Mouse (Mus musculus) cerebellum, adult 8-10 months (tissue): ENCODE data around the gene Cyp2w1.
"Not testable (repeated sequence)": the region's sequence is repeated elsewhere in the genome, so short reads cannot be mapped to it uniquely, and the experiment has no call there.

ENCODE experiments used
- DNase-seq: peaks from one replicate; pipeline ENCODE4 v3.0.0; 2022

The Cyp2w1 gene

DNA sequence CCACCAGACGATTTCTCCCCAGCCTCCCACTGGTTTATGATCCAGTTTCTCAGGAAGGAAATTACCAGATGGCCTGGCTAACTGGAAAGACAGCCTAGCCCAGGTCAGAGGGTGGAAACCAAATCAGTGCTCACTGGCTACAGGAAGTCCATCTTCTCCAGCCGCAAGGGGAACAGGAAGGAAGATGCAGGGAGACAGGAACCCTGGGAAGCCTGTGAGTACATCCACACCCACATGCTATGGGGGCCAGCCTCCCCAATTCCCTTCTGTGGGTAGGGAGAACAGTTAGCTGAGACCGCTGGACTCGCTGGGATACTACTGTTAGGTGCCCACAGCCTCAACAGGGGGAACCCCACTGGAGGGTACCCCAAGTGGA is 35.8 kb downstream of the Cyp2w1 start:
- no peak for DNase-seq

DNA sequence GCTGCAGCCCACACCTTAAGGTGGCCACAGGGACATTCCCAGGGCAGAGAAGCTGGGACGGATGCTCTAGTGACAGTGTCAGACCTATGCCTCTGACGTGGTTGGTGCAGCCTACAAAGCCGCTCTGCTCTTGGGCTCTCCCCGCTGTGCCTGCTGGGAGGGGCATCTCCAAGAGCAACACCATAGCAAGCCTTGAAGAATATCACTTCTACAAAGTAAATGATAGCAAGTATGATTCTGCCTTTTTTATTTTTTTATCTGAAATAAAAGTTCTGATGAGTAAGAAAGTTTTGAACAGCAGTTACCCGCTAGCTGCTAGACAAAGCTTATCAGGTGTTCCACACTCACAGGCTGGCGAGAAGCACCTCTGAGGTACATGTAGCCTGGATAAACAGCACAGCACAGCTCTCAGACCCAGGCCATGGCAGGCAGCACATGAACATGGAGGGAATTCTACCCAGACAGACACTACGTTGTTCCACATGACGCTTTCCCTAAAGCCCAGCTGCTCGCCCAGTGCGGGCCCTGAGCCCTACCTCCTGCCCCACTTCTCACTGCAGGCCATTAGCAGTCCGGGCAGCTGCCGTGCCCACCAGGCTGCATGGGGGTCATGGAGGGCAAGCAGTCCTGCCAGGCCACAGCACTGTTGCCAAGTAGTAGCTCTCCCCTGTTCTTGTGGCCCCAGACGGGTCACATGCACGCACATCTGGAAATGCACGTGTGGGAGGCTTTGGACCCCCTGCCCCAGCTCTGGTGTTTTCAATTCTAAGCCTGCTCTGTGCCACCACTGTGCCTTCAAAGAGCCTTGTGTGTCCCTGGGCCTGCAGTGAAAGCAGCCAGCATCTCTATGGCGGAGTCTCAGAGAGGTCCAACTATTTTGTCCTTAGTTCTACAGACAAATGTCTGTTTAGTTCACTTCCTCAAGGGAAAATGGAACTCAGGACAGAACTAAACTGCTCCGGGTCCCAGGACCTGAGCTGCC is 36.6 kb downstream of the Cyp2w1 start:
- no peak for DNase-seq

DNA sequence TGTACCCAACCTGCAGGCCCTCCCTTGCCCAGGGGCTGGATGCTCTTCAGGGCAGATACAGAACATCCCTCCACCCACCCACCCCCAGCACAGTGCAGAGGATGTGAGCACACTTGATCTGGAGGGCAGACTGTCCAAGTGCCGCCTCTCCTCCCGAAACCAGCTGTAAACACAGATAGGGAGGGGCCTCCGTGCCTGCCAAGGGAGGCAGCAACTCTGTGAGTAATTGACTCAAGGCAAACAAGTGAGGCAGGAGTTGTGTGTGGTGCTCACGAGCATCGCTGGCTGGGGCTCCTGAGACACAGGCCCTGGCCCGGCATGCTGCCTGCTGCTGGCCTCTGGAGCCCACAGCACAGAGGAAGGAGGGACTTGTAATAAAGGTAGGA is 37.3 kb downstream of the Cyp2w1 start:
- no peak for DNase-seq

DNA sequence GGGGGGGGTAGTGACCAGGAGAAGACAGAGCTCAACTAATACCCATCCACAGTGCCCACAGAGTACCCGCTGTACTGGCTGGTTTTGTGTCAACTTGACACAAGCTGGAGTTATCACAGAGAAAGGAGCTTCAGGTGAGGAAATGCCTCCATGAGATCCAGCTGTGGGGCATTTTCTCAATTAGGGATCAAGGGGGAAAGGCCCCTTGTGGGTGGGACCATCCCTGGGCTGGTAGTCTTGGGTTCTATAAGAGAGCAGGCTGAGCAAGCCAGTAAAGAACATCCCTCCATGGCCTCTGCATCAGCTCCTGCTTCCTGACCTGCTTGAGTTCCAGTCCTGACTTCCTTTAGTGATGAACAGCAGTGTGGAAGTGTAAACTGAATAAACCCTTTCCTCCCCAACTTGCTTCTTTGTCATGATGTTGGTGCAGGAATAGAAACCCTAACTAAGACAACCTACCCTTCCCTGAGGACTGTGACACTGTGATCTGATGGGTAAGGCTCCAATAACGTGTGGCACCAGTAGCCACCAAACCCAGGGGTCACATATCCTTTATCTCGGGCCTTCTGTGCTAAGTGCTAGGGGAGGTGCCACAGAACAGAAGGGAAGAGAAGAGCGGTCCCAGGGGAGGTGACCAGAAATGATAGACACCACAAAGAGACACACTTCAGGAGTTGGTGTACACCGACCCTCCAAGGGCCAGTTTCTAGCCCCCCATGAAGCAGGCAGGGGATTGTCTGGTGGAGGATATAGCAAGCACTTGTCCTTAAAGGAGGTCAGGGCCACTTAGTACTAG is 38.1 kb downstream of the Cyp2w1 start:
- DNase-seq = not testable (repeated sequence)

DNA sequence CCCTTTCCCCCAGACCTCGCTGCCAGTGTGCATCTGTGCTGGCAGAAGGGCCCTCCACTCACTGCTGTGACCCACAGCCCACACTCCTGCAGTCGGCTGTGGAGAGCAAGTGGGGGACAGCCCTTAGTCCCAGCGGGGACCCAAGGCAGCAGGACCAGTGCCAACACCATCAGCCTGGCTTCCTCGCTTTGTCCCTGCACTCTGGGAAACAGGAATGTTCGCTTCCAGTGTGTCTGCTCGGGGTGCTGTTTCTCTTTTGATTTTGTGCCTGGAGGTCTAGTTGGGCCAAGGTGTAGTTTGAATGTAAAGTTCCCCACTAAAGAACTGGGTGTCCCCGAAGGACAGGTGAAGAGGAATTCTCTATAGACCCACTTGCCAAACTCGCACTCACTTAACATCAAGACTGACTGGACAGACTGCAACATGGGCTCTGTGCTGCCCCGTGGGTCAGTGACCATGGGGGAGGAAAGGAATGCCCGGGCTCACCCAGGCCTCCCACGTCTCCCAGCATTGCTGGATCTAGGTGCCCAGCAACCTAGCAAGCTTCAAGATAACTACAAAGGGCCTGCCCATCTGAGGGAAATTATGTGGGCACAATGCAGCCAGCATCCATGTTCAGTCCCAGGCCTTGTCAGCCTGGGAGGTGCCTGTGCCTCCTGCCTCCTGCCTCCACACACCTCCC is 39.0 kb downstream of the Cyp2w1 start:
- no peak for DNase-seq

DNA sequence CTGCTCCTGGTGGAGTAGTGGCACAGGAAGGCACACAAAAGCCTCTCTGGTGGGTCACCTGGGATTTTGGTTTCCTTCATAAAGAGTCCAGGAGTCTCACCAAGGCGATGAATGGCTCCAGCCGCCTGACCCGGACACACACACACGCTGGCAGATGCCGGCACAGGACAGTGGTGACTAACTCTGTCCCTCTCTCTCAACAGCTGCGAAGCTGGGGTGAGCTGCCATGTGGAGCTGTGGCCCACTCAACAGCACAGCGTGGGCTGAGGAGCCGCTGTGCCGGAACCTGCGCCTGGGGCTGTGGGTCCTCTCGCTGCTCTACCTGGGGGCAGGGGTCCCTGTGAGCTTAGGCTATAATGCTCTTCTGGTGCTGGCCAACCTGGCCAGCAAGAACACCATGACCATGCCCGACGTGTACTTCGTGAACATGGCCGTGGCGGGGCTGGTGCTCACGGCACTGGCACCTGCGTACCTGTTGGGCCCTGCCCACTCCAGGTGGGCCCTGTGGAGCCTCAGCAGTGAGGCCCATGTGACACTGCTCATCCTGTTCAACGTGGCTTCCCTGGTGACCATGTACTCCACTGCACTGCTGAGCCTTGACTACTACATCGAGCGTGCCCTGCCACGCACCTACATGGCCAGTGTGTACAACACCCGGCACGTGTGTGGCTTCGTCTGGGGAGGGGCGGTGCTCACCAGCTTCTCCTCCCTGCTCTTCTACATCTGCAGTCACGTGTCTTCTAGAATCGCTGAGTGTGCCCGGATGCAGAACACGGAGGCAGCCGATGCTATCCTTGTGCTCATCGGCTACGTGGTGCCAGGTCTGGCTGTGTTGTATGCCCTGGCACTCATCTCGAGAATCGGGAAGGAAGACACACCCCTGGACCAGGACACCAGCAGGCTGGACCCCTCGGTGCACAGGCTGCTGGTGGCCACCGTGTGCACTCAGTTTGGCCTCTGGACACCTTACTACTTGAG is 40.1 kb downstream of the Cyp2w1 start:
- no peak for DNase-seq

DNA sequence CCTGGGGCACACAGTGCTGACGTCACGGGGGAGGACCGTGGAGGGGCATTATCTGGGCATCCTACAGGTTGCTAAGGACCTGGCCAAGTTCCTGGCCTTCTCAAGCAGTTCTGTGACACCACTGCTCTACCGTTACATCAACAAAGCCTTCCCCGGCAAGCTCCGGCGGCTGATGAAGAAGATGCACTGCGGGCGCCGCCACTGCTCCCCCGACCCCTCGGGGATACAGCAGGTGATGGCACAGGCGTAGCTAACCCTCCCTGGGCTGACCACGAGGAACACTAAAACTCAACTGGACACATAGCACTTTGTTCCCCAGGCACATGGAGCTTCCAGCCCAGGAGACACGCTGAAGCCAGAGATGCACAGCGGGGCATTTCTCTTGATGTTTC is 40.8 kb downstream of the Cyp2w1 start:
- no peak for DNase-seq

DNA sequence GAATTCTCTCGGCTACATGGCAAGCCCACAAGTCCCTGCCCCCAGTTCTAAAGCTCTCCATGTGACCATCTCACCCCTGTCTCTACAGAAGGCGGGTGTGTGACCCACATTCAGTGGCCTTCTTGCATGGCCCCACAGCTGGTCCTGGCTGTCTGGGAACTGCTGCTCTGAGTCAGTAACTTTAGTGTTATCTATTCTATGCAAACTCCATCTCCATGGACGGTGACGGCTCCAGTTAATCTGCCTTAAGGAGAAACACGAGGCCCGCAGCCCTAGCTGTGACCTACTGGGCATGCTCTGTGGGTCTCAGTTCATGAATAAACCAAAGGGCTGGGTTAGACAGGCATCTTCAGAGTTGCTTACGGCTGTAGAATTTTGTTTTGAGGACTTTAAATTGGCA is 42.0 kb downstream of the Cyp2w1 start:
- DNase-seq = no peak

DNA sequence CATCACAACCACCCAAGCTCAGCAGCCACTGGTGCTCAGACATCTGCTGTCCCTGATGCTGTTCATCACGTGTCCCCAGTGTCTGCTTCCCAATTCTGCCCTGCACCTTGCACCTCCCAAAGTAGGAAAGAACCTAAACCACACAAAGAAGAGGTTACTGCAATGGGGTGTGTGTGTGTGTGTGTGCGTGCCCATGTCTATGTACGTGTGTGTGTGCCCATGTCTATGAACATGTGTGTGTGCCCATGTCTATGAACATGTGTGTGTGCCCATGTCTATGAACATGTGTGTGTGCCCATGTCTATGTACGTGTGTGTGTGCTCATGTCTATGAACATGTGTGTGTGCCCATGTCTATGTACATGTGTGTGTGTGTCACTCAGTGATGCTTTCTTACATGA is 43.1 kb downstream of the Cyp2w1 start:
- no peak for DNase-seq

DNA sequence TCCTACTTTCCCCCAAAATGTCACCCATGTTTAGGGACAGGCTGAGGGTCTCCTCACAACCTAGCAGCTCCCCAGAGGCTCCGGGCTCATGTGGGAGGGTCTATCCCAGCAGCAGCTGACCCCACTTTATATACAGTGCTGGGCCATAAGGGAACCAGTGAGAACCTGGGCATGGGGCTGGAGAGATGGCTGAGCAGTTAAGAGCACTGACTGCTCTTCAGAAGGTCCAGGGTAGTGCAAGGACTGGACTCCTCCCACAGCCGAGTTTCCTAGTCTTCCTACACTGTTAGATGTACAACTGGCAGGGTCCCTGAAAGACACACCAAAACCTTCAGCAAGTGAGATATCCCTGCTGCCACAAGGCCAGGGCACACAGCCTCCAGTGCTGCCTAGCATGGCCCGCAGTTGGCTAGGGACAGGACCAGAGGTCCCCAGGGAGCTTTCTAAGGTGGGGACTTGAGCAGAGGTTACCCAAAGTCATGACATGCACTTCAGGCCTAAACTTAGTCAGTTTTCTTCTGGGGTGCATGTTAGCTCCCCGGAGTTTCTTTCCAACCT is 45.0 kb downstream of the Cyp2w1 start:
- no peak for DNase-seq

DNA sequence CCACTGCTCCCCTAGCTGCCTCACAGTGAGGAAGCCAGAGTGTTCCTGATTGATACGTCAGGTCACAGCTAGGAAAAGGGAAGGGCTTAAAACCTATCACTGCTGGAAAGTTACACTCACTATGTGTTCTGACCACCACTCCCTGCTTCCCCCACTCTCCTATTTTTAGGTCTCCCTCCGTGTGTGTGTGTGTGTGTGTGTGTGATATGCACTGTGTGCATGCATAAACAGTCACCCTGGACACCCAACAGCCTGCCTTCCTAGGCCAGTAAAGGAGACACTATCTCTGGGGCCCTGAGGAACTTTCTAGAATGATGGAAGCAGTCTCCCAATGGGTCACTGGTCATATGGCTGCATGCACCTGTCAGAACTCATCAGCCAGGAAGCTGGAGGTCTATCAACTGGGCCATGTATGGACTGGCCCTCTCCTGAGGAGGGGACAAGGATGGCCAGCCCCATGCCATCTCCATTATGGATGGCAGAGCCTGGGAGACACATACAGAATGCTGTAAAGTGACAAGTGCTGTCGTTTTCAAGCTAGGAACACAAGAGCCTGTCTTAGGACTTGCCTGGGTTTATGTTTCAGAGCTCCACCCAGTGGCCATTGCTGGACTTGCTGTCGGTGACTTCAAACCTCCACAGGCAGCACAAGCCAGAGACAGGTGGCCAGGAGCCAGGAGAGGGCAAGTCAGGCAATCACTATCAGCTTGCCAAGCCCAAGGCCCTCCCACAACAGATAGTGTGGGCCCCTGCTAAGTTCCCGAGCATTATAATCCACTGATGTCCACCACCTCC is 45.7 kb downstream of the Cyp2w1 start:
- DNase-seq = peak; percentile 94

DNA sequence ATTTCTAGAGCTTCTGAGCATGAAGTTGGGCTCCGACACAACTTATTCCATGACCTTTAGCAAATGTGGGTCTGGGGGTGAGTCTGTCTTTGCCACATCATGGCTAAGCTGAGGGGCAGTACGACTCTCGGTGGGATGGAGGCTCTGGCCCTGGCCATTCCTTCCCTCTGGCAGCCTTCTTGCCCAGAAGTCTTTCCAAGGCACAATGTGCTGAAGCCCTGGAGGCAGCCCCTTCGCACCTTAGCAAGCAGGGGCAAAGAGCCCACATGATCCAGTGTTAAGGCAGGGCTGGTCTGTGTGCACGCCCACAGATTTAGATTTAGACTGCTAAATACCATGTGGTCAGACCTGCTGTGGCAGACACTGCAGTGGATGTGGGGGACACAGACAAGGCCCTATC is 46.4 kb downstream of the Cyp2w1 start:
- no peak for DNase-seq

DNA sequence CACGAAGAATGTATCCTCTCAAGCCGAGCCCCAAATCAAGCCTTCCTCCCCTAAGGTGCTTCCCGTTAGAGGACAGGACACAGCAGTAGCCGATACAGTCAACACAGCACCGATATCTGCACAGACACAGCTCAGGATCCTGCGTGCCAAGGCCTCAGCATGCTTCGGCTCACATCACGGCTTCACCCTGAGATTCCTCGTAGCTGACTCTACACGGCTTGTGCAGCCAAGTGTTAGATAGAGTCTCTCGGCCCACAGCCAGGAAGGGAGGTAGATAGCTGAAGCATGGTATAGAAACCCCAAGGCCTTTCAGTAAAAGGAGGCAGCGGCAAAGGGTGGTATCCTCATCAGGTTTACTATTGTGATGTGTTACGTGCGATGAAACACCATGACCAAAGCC is 47.6 kb downstream of the Cyp2w1 start:
- DNase-seq = no peak

DNA sequence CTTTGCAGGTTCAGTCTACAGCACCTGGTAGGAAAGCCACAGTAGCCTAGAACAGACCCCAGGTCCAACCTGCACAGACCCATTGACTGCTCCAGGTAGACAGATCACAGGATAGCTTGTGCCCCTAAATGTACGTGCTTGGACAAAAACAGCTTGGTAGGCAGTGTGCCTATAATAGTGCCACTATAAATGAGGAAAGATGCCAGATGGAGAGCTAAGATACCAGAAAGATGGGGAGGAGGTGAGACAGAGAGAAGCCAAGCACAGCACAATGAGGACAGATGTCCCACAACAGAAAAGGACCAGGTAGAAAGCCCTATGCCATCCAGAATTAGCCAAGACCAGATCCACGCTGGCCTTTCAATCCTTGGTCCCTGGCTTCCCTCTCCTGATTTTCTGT is 49.7 kb downstream of the Cyp2w1 start:
- no peak for DNase-seq

DNA sequence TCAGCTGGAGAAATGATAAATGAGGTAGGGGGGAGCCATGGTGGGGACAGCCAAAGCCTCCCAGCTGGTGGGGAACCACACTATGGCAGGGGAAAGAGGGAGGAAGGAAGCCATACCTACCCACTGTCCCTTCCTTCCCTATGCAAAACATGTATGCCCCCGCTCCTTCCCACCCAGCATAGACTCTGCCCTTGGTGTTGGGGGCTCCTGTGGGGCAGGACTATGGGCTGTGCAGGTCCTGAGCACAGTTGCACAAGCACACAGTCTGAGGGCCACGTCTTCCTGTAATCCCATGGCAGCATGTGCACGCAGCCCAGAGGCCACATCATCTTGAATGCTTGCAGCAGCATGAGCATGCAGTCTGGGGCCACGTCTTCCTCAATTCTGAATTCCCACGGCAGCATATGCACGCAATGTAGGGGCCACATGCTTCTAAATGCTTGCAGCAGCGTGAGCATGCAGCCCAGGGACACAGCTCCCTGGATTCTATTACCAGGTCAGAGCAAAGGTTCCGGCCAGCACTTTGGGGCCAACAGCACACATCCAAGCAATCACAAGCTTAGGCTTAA is 51.4 kb downstream of the Cyp2w1 start:
- no peak for DNase-seq

DNA sequence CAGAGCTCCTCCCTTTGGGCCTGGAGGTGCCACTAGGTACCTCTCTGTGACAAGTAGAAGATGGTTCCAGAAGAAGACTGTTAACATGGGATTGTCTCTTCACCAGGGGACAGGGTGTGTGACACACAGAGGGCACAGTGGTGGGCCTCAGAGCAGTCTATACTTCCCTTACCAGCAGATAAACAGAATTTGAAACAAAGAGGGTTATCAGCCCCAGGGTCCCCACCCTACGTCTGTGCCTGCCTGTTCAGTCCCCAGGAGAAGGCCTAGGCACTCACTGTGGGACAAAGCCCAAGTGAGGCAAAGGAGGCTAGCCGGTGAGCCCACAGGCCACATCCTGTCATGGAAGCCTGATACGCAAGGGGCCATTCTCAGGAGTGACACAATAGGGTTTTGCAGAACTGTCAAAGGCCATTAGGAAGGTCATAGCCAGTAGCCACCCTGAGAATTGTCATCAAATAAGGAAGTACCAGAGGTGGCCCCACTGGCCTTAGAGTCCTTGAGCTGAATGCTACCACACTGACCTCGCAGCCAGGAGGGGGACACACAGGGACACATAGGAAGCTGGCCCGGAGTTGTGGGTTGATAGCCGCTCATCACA is 52.5 kb downstream of the Cyp2w1 start, which contains the start of gene C130050O18Rik:
Gene C130050O18Rik, plus strand, starts transcription at position 480 of the 601 bp plus-strand sequence.
- DNase-seq = no peak

DNA sequence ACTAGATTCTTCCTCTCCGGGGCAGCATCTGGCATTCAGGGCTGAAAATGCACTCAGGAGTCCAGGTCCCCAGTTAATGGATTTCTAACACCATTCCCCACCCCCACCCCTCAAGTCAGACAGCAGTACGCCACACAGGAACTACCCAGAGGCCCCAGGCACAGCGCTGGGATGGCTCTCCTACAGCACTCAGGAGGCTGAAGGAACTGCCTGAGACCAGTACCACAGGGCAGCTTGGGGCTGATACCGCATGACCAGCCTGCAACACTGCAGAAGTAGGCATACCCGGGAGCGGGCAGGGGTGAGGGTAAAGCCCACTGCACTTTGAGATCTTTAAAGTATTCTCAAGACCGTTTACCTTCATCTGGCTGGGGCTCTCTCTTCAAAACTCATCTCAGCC is 53.1 kb downstream of the Cyp2w1 start:
- no peak for DNase-seq

DNA sequence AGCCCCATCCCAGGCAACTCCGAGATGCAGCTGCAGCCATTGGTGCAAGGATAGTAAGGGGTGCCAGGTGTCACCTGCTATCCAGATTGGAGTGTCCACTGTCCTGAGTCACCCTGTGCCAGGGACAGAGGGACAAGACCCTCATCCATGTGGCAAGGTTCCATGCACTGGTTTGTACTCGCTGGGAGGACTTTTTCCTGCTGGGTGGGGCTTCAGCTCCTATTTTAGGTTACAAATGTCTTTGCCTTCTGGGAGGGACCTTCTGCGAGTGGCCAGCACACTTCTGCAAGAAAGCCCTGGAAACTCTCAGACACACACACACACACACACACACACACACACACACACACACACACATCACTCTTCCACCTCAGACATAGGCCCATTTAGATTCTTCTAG is 53.5 kb downstream of the Cyp2w1 start:
- DNase-seq = no peak
